Mouse (Mus musculus) CH12.LX (cell line): Measurements from ENCODE around the gene Tmem222.

Experiments used
- CTCF ChIP-seq, 2 experiments: IDR thresholded peaks in 1 of 2; conservative IDR thresholded peaks in 1 of 2; 2 replicates each; pipeline ENCODE4 v1.5.1; 2011 to 2012; ENCODE audit warnings: low read depth in 2 of 2, low read length in 2 of 2, improper control_type of control experiment in 1 of 2, inconsistent platforms in 1 of 2, mild to moderate bottlenecking in 1 of 2, moderate library complexity in 1 of 2
- MAZ ChIP-seq: IDR thresholded peaks from 2 replicates; pipeline ENCODE4 v1.6.1; 2012; ENCODE audit warnings: low read depth, mild to moderate bottlenecking, inconsistent platforms, low read length, improper control_type of control experiment, moderate library complexity
- POLR2A ChIP-seq: IDR thresholded peaks from 2 replicates; pipeline ENCODE4 v1.6.1; 2011; ENCODE audit warnings: low read depth, mild to moderate bottlenecking, improper control_type of control experiment, low read length
- TBP ChIP-seq: conservative IDR thresholded peaks from 2 replicates; pipeline ENCODE4 v1.6.1; 2011; ENCODE audit warnings: low read depth, low read length, improper control_type of control experiment
- ZMIZ1 ChIP-seq: IDR thresholded peaks from 2 replicates; pipeline ENCODE4 v1.6.1; 2012; ENCODE audit warnings: low read depth, mild to moderate bottlenecking, inconsistent platforms, low read length, improper control_type of control experiment

DNA sequence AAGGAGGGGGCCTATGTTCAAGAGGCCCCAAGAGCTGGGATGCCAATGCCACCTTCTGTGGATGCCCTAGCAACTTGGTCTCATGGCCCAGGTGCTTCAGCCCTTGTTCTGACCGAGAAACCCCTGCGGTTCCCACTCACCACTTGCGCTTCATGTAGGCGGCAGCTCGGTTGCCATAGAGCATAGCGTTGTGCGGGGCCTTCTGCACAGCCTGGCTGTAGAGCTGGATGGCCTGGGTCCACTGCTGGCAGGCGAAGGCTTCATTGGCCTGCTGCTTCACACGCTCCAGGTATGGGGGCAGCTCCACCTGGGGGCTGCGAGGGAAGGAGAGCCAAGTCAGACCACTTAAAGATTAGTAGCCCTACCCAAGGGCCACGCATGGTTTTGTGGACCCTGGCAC, 22.8 kb upstream of the Tmem222 start:
- no peak for TF ChIP-seq POLR2A
- TF ChIP-seq CTCF (conservative IDR thresholded peaks at IDR 0.05 in 1 of 2, IDR thresholded peaks at IDR 0.05 in 1 of 2; ENCODE audit: low read depth in 2 of 2, low read length in 2 of 2), result no peak
- TF ChIP-seq MAZ, result no peak
- TF ChIP-seq ZMIZ1, result no peak
- TF ChIP-seq TBP, result no peak
